Mouse (Mus musculus): ENCODE data around the gene C1qtnf7.

The C1qtnf7 gene

DNA sequence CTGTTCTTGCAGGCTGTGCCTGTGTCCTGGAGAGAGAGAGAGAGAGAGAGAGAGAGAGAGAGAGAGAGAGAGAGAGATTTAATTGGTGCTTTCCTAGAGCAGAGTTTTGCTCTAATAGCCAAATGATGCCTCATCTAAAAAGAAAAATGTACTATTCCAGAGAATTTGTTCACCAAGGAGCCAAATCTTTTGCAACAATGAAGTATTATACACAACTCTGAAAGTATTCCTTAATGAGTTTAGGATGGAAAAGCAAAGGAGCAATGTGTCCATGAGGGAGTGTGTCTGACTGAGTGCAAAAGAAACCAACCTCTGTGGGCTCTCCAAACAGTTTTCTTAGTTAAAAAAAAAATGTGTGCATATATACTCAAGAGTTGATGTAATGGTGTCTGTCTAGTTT lies 24.5 kb downstream of the C1qtnf7 start:
- DNase-seq (ENCODE audit: low spot score in 2 of 2) = no peak

DNA sequence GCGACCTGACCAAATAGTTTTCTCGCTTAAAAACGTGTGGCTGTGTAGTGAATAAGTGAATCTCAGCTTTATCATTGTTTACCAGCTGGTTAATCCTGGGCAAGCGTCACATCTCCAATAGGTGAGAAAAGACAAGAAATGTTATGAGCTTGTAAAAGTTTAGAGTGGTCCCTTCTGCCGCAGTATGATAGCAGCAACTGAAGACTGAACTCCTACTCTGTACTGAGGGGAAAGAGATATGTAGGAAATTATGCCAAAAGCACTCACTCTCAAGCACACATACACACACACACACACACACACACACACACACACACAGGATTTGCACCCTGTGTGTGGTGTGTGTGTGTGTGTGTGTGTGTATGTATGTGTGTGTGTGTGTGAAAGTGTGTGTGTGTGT lies 26.2 kb downstream of the C1qtnf7 start:
- no peak for DNase-seq (ENCODE audit: low spot score in 2 of 2)

GRCm38 (mm10) chr5:43542246-43542845 lies 27.0 kb downstream of the C1qtnf7 start:
- DNase-seq (ENCODE audit: low spot score in 2 of 2) = no peak

- no peak for DNase-seq (ENCODE audit: low spot score in 2 of 2)
Measured at GRCm38 (mm10) chr5:43549951-43550350, 34.6 kb downstream of the C1qtnf7 start.

DNA sequence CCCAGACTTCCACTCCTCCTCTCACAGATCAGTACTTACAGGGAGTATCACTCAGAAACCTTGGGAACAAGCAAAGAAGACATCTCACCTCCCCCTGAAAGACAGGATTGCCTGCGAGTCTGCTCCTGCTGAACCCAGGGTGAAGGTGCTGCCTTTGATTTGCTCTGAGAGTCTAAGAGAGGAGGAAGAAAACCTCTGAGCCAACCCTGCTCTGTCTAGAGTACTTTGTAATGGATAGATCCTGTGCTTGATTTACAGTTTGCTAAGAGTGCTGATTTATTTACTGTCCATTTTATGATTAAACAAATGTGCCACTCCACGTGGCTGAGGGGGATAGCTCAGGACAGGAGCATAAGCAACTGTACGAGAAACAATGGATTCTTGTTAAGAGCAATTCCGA lies 35.1 kb downstream of the C1qtnf7 start:
- DNase-seq (ENCODE audit: low spot score in 2 of 2) = no peak

GRCm38 (mm10) chr5:43554871-43555270 lies 39.5 kb downstream of the C1qtnf7 start:
- DNase-seq (ENCODE audit: low spot score in 2 of 2) = no peak

- no peak for DNase-seq (ENCODE audit: low spot score in 2 of 2)
Measured at GRCm38 (mm10) chr5:43555406-43555805, 40.1 kb downstream of the C1qtnf7 start.

- no peak for DNase-seq (ENCODE audit: low spot score in 2 of 2)
Measured at GRCm38 (mm10) chr5:43557436-43557835, 42.1 kb downstream of the C1qtnf7 start.

DNA sequence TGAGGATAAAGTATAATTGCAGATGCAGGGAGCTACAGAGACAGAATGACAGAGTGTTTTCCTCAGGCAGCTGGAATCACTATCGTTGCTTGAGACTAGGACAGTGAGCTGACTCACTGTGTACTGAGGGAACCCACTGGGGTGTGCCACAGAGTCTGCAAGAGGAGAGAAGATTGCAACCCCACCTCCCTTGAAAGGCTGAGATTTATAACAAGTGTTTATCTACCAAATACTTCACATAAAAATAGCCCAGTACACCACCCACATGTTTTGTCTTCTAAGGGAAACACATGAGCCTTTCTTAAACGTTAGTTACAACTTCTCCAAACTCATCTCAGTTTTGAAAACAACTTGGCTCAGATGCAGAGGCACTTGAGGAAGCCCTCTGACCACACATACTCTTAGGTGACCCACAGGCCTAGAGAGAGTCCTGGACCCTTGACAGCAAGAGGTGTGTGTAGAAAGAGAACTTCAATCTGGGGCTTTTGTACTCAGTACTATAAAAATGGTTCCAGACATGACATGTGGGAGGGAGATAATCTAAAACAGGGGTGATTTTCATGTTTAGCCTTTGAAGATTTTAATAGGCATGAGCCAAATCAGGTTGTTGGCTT lies 46.4 kb downstream of the C1qtnf7 start:
- no peak for DNase-seq (ENCODE audit: low spot score in 2 of 2)

DNA sequence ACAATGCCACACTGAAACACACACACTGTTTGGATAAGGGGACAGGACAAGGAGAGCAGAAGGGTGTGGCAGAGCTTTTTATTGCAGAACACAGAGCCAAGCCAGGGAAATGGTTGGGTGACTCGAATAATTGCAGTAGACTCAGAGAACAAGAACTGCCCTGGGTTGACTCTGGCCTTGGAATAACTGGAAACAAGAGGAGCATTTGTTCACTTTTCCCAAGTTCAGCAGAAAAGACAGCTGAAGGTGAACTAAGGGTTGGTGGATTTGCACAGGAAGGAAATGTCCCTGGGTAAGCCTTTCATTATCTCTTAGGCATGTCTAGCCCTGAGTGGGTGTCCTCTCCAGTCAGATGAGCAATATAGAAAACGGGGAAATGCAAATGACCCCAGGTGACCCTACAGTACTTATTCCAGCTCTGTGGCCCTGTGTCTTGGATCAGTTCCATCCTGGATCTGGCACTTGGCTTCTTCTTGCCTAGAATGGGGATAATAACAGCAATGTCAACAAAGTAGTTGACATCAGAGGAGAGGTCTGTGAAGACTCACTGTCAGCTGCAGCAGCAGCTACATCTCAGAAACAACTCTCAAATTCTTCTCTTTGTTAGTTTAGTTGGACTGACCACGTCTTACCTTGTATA lies 54.5 kb downstream of the C1qtnf7 start:
- no peak for DNase-seq (ENCODE audit: low spot score in 2 of 2)

DNA sequence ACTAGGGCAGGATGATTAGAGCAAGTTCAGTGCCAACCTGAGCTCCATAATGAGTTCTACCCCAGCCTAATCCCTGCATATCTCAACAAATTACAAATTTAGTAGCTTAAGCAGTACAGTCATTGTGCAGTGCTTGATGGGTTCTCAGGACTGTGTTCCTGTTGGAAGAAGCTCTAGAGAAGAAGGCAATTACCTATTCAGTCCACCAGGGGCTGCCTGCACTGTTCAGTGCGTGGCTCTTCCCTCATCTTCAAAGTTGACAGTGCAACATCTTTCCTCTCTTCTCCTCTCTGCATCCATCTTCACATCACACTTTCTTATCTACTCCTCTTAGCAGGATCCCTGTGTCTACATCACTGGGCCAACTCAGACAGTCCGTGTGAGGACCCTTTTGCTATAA lies 67.5 kb downstream of the C1qtnf7 start:
- no peak for DNase-seq (ENCODE audit: low spot score in 2 of 2)

DNA sequence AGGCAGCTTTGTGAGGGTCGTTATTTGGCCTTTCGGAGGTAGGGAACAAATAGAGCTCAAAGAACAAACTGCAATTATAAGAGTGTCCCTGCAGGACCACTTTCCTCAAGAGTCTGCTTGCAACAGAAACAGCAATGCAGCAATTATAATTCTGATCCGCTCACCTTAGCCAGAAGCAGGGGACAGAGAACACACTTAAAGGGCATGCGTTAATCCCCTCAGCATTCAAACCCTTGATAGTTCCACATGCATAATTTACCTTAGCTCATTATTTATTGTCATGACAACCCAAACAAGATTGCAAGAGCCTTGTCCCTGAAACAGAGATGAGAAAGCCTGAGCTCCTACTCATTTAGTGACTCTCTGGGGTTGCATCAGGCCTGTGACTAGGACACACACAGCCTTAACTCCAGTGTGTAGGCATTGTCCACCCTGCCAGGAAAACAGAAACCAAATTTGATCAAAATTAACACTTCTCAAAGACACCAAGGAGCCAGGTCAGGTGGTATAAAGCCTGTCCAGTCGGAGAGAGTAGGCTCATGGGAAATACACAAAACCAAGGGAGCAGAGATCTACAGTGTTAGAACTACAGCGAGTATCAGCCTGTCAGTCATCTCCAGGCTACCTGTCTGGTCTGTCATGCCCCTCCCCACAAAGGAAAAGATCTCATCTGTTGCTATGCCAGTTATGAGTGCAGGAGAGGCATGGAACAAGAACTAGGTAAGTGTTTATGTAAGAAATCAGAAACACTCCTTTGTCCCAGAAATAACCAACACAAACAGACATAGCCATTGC lies 68.2 kb downstream of the C1qtnf7 start:
- DNase-seq (ENCODE audit: low spot score in 2 of 2) = no peak

DNA sequence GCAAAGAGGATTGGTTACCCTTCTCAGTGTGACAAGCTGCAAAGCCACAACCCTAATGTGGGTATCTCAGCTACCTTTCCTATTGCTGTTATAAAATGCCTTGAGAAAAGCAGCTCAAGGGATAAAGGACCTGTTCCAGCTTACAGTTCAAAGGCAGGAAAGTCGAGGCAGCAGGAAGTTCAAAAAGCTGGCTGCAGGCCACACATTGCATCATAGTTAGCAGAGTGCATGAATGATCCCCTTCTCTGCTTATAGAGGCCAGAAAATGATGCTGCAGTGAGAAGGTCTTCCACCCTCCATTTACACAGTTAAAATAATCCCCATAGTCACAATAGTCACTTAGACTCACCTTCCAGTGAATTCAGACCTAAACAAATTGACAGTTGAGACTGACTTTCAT lies 69.1 kb downstream of the C1qtnf7 start:
- no peak for DNase-seq (ENCODE audit: low spot score in 2 of 2)

DNA sequence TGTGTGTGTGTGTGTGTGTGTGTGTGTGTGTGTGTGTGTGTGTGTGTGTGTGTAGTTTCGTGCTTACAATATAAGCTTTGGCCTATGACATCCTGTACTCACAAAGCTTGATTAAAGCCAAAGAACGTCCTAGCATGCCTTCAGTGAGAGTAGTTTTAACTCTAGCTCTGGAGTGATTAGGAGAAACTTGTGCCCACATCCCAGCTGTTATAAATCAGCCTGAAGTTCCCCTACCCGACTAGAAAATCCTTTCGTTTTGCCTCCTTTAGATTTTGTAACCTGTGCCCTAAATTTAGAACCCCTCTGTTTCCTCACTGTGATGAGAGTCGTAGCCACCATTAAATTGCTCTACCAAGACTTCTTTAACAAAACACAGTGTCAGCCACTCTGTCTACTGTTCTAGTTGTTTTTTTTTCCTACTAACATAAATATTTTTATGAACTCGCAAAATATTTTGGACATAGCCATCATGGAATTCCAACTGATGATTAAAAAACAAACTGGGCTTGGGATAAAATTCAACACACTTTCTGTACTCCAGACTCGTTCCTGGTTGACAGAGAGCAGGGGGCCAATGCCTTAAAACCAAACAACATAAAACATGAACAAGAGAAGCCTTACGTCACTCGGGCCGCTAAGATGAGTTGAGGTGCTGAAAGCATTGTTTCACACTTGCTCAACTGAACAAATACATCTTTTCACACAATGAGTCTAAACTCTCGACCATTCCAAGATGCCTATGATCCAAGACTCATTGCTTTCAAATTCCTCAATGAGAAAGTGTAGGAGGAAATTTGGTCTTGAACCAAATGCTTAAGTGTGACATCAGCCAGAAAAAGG lies 70.3 kb downstream of the C1qtnf7 start:
- no peak for DNase-seq (ENCODE audit: low spot score in 2 of 2)

DNA sequence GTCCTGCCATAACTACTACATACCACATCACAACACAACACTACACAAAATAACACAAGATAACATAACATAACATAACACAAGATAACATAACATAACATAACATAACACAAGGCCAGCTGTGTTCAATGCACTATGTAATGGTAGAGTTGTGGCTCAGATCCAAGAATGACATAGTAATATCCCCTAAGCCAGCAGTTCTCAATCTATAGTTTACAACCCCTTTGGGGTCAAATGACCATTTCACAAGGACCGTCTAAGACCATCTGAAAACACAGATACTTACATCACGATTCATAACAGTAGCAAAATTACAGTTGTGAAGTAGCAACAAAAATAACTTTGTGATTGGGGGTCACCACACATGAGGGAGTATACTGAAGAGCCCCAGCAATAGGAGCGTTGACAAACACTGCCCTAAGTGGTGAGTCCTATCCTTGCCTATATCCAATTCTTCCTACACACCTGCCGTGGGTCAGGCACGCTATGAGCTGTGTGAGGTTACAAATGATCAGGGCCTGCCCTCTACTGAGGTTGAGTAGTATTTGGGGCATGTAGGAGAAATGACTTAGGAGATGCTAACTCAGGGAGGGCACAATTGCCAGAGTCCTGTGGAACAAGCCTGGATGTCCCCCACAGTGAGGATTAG lies 73.6 kb downstream of the C1qtnf7 start:
- no peak for DNase-seq (ENCODE audit: low spot score in 2 of 2)

DNA sequence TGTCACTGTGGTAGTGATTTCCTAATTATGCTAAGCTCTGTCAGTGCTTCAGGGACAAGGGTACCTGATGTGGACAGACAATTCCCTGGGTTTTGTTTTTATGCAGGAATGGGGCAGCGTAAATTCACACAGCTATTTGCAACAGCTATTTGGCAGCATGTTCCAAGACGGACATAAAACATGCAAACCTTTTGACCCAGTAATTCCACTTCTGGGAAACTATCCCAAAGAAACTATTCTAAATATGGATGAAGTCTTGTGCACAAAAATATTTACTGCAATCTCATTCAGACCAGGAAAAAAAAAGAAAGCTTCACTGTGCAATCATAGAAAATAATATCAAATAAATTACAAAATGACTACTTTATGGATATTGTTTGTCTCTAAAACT lies 74.1 kb downstream of the C1qtnf7 start:
- DNase-seq (ENCODE audit: low spot score in 2 of 2) = no peak

DNA sequence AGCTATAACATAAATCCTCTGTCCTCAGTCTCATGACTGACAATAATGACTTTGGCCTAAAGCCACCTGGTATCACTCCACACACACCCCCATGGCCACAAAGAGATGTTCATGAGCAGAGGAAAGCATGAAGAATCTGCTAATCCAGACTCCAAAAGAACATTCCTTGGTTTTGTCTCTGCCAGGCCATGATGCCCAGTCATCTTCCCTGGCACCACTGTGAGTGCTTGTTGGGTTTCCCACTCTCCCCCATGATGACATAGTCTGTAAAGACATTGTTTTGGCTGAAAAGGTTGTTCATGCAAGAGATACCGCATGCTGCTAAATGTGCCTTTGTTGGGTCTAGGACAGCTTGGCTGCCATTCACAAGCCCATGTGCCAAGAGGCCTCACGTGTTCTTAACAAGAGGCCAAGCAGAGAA lies 75.0 kb downstream of the C1qtnf7 start:
- no peak for DNase-seq (ENCODE audit: low spot score in 2 of 2)

GRCm38 (mm10) chr5:43601601-43602000 lies 86.3 kb downstream of the C1qtnf7 start:
- no peak for DNase-seq (ENCODE audit: low spot score in 2 of 2)

- DNase-seq (ENCODE audit: low spot score in 2 of 2) = no peak
Measured at GRCm38 (mm10) chr5:43602518-43602917, 87.2 kb downstream of the C1qtnf7 start.

GRCm38 (mm10) chr5:43603559-43603958 lies 88.2 kb downstream of the C1qtnf7 start:
- no peak for DNase-seq (ENCODE audit: low spot score in 2 of 2)

GRCm38 (mm10) chr5:43608073-43608472 lies 92.7 kb downstream of the C1qtnf7 start:
- no peak for DNase-seq (ENCODE audit: low spot score in 2 of 2)

All from spleen, postnatal 10 days (tissue).